Mouse (Mus musculus) olfactory bulb, adult 2 months (tissue): ENCODE measurements around the gene Hecw2.

Experiments used
- CTCF ChIP-seq: fragments of 200-500 bp; IDR thresholded peaks from 2 replicates; pipeline ENCODE4 v1.5.1; 2012; ENCODE audit warnings: low read depth, mild to moderate bottlenecking, low read length, moderate library complexity; ENCODE audit not compliant: insufficient read depth
- POLR2A ChIP-seq: fragments of 200-500 bp; IDR thresholded peaks from 2 replicates; pipeline ENCODE4 v1.6.1; 2012; ENCODE audit warnings: mild to moderate bottlenecking, low read depth, low read length, moderate library complexity; ENCODE audit not compliant: insufficient read depth

- TF ChIP-seq POLR2A (no peak), CTCF (no peak)
These were observed 220.0 kb downstream of the Hecw2 start for GRCm38 (mm10) chr1:53974941-53975340.
